Mouse (Mus musculus) small intestine, adult 2 months (tissue): Measurements from ENCODE around the gene Srek1ip1.

Source experiments
- CTCF ChIP-seq: fragments of 200-500 bp; IDR thresholded peaks from 2 replicates; pipeline ENCODE4 v1.5.1; 2012; ENCODE audit warnings: low read depth, mild to moderate bottlenecking, control low read depth, inconsistent platforms, low read length, moderate library complexity, mixed read lengths; ENCODE audit not compliant: insufficient replicate concordance, insufficient read length; ENCODE audit errors: extremely low read depth
- POLR2A ChIP-seq: fragments of 200-500 bp; IDR thresholded peaks from 2 replicates; pipeline ENCODE4 v1.6.1; 2012; ENCODE audit warnings: low read depth, mild to moderate bottlenecking, control low read depth, inconsistent platforms, low read length, moderate library complexity

- TF ChIP-seq POLR2A: no peak
- TF ChIP-seq CTCF: no peak
Observed at GRCm38 (mm10) chr13:104843295-104844089, 51.2 kb downstream of the Srek1ip1 start.
